Mouse (Mus musculus) effector memory CD4-positive, alpha-beta T cell, adult 5 months (primary cell): ENCODE data around the gene Neil3. TPM values are rescaled to one million over a fixed set of nuclear protein-coding genes. Genes with fewer than 3 reads are reported as not detected.

Experiments
- polyA plus RNA-seq: library from polyadenylated mRNA; unstranded; fragments of 100-300 nt; shearing (Covaris generic); gene quantifications from one replicate; pipeline ENCODE4 v1.2.1, GENCODE M21; 2017

Neil3 gene
- 0.51 TPM for polyA plus RNA-seq

DNA sequence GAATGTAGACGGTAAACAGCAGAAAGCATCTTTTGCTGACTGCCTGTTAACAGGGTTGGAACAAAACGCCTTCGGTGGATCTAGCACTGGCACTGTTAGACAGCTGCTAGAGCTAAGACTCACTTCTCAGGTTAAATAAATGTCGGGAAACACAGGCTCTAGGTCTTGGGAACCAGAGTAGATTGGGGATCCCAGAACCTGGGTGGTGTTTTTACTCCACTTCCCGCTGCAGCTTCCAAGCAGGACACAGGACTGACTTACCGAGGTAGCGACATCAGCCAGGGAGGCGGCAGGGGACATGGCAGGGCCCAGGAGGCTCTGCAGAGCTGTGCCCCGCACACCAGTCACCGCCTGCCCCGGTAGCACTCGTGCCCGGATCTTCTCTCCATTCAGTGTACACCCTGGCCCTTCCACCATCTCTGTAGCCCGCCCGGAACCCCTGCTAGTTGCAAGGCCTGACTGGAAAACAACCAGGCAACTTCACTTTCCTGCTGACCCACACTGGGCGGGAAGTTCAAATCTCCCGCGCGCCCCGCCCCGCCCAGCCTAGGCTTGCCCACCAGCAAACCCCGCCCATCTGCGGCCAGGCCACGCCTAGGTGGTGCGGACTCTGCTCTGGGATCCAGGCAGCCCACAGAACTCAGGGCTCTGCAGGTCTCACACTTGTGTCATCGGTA is at the start of gene Neil3:
Gene Neil3, minus strand, starts transcription at position 571 of the 677 bp plus-strand sequence.

Other genes with a start within 250 kb of the Neil3 start
- 21.5 TPM for gene Aga, start 127.3 kb downstream of the Neil3 start, polyA plus RNA-seq